Mouse (Mus musculus) T-helper 17 cell (primary cell): ENCODE data around the gene Gm45337.
"Not testable (repeated sequence)": the region's sequence is repeated elsewhere in the genome, so short reads cannot be mapped to it uniquely, and the experiment has no call there.

Source experiments
- in situ Hi-C, 2 experiments: fragments of 300-600 bp; cut with MboI, MseI; formaldehyde crosslinking; loops; 1 replicate in 1 of 2; 2 replicates in 1 of 2; pipeline ENCODE4 v1.15.1; 2025; ENCODE audit warnings: high pct_unique_total_duplicates in 2 of 2

Gene Gm45337

DNA sequence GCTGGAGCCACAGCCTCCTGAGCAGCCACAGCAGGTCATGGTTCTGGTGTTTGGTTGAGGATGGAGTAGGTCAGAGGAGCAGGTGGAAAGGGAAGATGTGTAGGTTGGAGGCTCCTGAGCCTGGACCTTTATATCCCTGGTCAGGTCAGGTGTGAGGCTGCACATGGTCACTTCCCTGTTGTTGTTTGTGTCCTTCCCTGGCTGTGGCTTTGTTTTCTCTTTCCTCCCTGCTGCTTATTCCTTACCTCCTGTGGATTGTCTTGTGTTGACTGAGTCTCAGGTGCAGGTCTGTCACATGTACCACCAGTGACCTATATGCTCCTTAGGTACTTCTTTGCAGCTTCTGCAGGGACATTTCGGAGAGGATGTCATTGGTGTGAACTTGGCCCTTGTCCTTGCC, at the start of gene Gm45337:
Gene Gm45337 (minus strand): TSS at position 101 of the 400 bp plus-strand sequence.
- in situ Hi-C loops, result loop anchor here in 1 of 2 experiments (10.0 kb wide), 1 partner anchor 400 kb away; no protein-coding TSS in a partner anchor

DNA sequence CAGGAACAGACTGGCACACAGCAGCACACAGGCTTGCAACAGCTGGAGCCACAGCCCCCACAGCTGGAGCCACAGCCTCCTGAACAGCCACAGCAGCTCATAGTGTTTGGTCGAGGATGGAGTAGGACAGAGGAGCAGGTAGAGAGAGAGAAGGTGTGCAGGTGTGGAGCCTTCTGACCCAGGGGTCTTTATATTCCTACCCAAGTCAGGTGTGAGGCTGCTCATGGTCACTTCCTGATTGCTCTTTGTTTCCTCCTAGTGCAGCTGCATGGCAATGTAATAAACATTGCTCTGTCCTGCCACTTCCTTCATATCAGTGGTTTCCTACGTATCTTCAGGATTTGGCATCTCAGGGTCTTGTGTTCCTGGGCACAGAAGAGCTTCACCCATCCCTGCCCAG, 45.9 kb upstream of the Gm45337 start, which contains the start of gene Gm10153:
Gene Gm10153 (minus strand): TSS at position 101 of the 400 bp plus-strand sequence.
- in situ Hi-C loops, result loop anchor here in 1 of 2 experiments (5.0 to 10.0 kb wide), 2 partner anchors 52 to 935 kb away; partner anchors contain the start of gene Gm40460

DNA sequence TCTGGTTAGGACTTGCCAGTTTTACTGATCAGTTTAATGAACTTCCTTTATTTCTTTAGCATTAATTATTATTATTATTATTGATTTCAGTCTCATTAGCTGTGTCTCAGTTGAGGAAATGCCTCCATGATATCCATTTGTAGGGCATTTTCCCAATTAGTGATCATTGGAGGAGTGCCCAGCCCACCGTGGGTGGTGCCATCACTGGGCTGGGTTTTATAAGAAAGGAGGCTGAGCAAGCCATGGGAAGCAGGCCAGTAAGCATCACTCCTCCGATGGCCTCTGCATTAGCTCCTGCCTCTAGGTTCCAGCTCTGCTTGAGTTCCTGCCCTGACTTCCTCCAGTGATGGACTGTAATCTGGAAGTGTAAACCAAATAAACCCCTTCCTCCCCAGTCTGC, 43.7 kb upstream of the Gm45337 start:
- in situ Hi-C loops, result no loop called here

DNA sequence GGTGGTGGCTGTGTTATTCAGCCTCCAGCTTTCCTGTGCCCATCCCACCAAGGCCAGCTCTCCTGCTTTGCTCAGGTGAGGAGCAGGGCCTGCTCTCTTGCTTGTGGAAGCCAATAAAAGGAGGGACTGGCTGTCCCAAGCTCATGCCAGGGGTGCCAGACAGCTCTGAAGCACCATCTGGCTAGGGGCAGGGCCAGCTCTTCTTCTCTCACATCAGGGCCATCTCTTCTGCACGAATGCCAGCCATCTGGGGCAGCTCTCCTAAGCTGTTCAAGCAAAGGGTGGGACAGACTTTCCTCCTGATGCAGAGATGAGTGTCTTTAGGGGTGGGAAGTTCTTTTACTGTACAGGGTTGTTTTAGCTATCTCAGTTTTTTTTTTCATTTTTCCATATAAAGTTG, 36.6 kb upstream of the Gm45337 start:
- in situ Hi-C loops, result no loop called here

DNA sequence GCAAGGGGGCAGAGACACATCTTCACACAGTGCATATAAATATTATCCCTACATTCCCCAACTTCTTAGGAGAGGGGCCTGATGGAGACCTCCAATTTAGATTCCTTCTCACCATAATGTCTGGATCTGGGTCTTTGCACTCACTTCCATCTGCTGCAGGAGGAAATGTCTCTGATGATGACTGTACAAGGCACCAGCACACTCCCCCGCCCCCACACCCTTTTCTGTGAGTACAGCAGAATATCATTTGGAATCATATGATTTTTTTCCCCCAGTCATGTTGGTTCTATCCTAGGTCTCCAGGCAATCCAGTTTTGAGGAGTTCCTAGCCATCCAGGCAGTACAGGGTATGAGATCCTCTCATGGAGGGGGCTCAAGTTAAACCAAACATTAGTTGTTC, 34.3 kb upstream of the Gm45337 start:
- in situ Hi-C loops, result no loop called here

DNA sequence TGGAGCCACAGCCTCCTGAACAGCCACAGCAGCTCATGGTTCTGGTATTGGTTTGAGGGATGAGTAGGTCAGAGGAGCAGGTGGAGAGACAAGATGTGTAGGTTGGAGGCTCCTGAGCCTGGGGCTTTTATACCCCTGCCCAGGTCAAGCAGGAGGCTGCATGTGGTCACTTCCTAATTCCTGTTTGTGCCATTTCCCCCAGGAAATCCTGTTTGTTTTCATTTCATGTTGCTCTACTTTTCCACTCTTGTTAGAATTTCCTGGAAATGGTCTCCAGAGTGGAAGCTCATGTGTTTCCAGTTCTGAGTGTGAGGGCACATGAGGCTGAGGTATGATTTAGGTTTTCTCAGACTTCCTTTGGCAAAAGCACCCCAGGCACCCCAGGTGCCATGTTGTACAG, 31.5 kb upstream of the Gm45337 start, which contains the start of gene Krtap5-2:
Gene Krtap5-2 (minus strand): TSS at position 101 of the 400 bp plus-strand sequence.
- in situ Hi-C loops, result not testable (repeated sequence)

DNA sequence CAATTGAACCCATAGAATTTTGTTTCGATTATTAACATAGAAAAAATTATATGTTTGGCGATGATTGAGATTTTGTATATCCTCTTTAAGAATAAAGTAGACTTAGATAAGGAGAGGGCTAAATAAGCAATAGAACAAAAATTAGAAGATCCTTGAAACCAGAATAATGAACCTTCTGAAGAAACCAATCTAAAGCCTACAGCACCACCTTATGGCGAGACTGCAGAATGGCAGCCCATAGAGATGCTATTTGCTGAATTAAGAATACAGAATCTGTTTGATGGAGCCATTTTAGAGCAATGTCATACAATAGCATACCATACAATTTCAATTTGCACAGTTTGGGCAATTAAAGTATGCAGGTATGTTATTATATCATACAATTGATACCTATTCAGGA, 25.4 kb upstream of the Gm45337 start:
- in situ Hi-C loops, result no loop called here

DNA sequence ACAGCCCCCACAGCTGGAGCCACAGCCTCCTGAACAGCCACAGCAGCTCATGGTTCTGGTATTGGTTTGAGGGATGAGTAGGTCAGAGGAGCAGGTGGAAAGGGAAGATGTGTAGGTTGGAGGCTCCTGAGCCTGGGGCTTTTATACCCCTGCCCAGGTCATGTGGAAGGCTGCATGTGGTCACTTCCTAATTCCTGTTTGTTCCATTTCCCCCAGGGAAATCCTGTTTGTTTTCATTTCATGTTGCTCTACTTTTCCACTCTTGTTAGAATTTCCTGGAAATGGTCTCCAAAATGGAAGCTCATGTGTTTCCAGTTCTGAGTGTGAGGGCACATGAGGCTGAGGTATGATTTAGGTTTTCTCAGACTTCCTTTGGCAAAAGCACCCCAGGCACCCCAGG, 21.2 kb upstream of the Gm45337 start, which contains the start of gene Gm4553:
Gene Gm4553 (minus strand): TSS at position 101 of the 400 bp plus-strand sequence.
- in situ Hi-C loops, result not testable (repeated sequence)

DNA sequence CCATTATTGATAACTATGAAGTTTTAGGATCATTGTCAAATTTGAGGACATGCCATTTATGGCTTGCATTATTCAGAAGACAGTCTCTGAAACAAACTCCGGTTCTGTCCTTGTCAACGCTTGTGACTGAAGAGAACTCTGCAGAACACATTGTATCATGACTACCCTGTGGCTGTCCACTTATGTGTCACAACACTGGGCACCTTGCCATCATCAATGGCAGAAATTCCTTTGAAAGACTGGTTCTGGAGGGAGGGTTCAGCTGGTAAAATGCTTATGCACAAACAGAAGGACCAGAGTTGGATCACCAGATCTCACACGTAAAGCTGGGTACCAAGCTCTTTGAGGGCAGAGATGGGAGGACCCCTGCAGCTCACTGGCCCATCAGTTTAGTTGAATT, 15.0 kb upstream of the Gm45337 start:
- in situ Hi-C loops, result no loop called here

DNA sequence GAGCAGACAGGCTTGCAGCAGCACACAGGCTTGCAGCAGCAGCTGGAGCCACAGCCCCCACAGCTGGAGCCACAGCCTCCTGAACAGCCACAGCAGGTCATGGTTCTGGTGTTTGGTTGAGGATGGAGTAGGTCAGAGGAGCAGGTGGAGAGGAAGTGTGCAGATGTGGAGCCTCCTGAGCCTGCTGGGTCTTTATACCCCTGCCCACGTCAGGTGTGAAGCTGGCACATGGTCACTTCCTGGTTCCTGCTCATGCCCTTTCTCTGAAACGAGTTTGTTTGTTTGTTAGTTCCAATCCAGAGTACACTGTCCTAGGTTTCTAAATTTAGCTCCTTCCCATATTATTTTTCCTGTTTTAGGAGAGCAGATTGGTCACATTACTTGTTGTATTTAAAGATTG, 12.6 kb upstream of the Gm45337 start, which contains the start of gene Gm29735:
Gene Gm29735 (minus strand): TSS at position 101 of the 400 bp plus-strand sequence.
- in situ Hi-C loops, result not testable (repeated sequence)

DNA sequence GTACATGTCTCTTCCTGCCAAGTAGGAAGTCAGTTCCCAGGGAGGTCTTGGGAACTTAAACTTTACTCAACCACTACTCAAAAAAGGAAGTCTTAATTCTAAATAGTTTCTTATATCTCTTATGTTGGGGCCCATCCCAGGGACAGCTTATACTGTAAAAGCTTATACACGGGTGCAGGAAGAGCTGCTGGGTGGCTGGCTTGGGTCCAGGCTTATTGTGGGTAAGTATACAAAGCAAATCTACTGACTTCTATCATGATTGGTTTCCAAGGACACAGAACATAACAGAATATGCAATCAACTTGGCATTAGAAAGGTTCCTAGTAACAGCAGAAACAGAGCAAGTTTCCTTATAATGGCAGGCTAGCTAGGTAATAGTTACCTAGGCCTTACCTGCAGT, 10.9 kb upstream of the Gm45337 start:
- in situ Hi-C loops, result no loop called here

DNA sequence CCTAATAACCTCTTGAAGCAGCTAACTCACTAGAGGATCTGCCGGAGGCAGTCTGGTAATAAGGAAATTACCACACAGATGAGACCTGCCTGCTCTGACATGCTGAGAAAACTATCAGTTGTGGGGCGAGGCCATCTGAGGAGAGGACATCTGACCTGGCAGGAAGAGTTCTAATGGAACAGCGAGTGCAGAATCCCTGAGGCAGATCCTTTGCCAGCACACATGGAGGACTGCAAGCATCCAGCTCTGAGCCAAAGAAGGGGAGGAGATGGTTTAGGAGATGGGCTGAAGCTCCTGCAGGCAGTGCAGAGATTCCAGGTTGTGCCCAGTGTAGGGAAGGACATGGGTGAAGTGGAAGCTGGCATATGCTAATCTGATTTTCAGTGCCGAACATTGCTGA, 7.8 kb upstream of the Gm45337 start:
- in situ Hi-C loops, result no loop called here

DNA sequence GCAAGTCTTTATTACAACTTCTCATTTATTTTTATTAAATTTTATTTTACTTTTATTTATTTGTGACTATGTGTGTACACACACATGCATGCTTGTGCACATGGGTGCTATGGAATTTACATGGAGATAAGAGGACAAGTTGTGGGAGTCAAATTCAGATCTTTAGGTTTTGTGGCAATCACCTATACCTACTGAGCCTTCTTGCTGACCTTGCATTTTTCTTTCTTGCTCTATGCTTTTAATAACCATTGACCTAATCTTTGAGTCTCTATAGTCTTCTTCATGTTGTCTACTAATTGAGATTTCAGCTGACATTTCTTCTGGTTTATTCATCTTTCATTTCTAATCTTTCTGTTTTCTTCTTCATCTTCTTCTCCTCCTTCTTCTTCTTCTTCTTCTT, 4.2 kb upstream of the Gm45337 start:
- in situ Hi-C loops, result loop anchor here in 1 of 2 experiments (10.0 kb wide), 1 partner anchor 404 kb away; no protein-coding TSS in a partner anchor

DNA sequence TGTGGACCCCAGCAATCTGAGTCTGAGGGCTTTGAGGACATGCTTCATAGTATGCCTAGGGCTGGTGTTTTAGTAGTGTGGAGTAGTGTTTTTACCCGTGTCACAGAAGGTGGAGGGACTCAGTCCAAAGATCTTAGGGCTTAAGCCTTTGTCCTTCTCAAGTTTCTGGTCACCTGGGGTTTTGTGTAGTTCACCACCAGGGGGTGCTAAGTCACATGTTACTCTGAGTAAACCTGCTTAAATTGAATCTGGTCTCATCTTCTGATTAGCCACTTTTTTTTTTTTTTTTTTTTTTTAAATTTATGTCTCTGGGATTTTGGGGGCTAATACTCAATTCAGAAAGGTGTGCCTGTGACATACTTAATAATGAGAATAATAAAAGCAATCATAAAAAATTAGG, 1.6 kb upstream of the Gm45337 start:
- in situ Hi-C loops, result loop anchor here in 1 of 2 experiments (10.0 kb wide), 1 partner anchor 401 kb away; no protein-coding TSS in a partner anchor

DNA sequence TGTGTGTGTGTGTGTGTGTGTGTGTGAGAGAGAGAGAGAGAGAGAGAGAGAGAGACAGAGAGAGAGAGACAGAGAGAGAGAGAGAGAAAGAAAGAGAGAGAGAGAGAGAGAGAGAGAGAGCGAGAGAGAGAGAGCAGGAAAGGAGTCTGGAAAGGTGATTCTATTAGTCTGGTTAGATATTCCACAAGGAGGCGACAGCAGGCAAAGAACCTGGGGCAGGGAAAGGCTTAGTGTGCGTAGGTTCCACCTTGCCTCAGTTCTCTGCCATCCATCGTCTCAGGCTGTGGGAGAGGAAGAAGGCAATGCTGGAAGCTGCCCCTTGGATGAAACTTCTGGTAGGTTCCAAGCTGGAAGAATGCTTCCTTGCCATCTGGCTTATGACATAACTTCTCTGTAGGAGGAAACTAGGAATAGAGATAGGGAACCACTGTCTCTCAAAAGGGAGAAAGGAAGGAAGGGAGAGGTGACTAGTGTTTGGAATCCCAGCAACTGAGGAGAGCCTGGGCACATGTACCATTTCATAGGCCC, 1.1 kb upstream of the Gm45337 start:
- in situ Hi-C loops, result loop anchor here in 1 of 2 experiments (10.0 kb wide), 1 partner anchor 401 kb away; no protein-coding TSS in a partner anchor

DNA sequence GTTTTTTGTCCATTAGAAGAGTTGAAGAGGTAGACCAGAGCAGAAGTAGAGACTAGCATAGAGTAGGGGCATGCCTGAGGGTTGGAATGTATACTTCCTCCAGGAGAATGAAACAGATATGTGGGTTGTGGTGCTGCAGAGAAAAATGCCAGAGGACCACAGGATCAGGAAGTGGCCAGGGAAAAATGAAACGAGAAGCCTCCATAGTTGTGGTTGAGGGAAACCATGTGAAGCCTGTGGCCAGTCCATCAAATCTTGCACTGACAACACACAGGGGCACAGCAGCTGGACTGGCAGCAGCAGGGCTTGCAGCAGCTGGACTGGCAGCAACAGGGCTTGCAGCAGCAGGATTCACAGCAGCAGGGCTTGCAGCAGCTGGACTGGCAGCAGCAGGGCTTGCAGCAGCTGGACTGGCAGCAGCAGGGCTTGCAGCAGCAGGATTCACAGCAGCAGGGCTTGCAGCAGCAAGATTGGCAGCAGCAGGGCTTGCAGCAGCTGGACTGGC, 849 bp downstream of the Gm45337 start:
- in situ Hi-C loops, result loop anchor here in 1 of 2 experiments (10.0 kb wide), 1 partner anchor 399 kb away; no protein-coding TSS in a partner anchor

DNA sequence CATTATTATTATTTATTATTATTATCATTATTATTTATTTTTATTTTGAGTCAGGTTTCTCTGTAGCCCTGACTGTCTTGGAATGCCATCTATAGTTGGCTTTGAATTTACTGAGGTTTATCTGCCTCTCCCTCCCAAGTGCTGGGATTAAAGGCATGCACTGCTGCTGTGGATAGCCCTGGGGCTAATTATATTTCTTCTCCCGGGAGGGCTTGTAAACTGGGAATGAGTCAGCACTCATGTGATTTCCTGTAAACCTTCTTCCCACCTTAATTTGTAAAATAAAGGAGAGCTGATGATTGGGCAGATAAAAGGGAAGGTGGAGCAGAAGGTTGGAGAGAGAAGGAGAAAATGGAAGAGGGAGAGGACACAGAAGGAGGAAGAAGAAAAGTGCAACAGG, 3.7 kb downstream of the Gm45337 start:
- in situ Hi-C loops, result loop anchor here in 1 of 2 experiments (10.0 kb wide), 1 partner anchor 396 kb away; no protein-coding TSS in a partner anchor

DNA sequence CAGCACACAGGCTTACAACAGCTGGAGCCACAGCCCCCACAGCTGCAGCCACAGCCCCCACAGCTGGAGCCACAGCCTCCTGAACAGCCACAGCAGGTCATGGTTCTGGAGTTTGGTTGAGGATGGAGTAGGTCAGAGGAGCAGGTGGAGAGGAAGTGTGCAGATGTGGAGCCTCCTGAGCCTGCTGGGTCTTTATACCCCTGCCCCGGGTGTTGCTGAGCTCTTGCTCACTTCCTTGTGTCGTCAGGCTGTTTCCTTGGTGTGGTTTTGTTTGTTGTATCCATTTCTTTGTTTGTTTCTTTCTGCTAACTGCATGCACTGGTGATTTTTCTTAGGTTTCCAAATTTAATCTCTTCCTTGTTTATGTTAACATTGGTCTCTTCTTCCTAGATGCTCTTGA, 8.5 kb downstream of the Gm45337 start, which contains the start of gene Gm39115:
Gene Gm39115 (minus strand): TSS at position 101 of the 400 bp plus-strand sequence.
- in situ Hi-C loops, result not testable (repeated sequence)

DNA sequence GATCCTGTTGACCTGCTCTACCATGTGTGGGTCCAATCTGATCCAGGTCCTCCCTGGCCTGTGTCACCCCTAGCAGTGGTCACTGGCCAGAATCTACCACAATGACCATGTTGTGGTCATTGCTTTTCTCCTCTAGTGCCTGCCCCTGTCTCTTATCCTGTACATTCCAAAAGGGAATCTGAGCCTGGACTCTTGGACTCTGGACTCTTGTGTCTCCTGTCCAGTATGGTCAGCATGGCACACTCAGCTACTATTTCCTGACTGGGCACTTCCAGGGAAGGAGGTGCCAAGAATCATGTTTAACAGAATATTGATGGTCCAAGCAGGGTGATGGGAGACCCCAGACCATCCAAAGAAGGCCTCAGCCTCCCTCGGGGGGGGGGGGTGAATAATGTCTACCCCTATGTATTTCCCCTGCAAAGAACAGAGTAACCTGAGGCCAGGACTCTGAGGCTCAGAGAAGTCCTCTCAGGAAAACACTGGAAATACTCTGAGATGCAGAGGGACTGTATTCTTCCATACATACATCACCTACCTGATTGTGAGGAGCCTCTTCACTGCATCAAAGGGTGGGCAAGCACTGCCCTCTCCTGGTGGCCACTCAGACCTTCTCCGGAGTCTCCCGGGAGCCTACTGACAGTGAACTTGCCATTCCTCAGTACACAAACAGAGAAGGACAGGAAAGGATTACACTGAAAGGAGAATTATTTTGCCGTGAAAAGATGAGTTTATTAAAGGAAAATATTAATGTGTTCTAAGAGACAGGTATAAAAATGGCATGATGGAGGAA, 10.0 kb downstream of the Gm45337 start:
- in situ Hi-C loops, result no loop called here

DNA sequence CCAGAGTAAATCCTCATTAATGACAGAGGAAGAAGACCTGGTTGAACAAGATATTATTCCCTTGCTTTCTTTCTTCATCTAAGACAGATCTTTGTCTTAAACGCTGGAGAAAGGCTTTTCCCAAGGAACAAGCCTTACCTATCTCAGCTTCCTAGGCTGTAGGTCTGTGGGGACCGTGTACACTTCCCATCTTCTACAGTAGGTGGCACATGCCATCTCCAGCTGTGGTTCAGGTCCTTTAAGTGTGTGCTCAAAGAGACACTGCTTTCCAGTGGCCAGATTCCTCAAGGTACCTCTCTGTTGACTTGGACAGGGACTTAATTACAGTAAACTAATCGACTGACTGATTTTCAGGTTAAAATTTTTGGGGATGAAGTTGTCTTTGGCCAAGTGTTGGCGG, 15.6 kb downstream of the Gm45337 start:
- in situ Hi-C loops, result no loop called here

DNA sequence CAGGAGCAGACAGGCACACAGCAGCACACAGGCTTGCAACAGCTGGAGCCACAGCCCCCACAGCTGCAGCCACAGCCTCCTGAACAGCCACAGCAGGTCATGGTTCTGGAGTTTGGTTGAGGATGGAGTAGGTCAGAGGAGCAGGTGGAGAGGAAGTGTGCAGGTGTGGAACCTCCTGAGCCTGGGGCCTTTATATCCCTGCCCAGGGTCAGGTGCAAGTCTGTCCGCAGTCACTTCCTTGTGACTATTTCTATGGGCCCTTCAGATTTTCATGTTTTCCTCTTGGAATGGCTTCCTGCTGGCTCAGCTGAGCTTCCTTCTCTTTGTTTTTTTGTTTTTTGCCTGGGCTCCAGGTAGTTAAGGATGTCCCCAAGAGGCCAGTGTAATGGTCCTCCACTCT, 23.8 kb downstream of the Gm45337 start, which contains the start of gene Gm45618:
Gene Gm45618 (minus strand): TSS at position 101 of the 400 bp plus-strand sequence.
- in situ Hi-C loops, result not testable (repeated sequence)

DNA sequence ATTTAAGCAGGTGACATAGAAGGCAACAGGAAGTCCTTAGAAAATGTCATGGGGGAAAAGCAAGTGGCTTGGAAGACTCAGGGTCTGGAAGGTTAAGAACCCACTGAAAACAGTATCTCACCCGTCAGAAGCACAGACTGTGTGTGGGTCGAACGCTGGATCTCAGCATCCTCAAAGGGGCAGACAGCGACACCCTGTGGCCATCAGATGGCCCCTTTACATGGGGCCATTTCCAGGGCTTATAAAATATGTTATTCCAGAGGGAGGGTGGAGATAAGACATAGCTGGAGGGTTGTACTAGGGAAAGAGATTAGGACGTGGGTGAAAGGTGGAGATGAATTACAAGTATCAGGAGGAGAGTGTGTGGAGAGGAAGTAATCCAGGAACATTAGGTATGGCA, 24.8 kb downstream of the Gm45337 start:
- in situ Hi-C loops, result loop anchor here in 1 of 2 experiments (10.0 kb wide), 1 partner anchor 345 kb away; the partner anchor contains the start of gene Lsp1
